Mouse (Mus musculus): ENCODE measurements at regions not wholly inside any gene's neighbourhood (a gene's known extent, or its start where the extent isn't known, plus 50 kb on each side); places are given as distances from the start of the nearest gene placed in this dataset.

DNA sequence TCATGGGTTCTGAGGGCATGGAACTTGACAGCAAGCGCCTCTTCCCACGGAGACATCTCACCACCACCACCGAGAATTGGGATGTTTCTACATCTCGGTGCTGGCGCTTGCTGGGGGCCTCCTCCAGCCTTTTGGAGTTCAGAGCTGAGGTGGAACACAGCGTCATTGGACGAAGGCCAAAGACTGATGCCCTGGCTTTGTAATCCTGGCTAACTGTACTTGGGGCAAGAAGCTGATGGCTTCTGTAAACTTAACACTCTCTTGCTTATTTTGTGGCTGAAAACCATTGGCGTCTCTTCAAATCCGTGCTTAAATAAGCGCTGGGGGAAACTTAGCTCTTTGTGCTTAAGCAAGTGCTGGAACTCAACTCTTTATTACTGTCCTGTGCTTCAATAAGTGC, 57.8 kb upstream of the Smndc1 start:
- Histone ChIP-seq H3K4me1 (ENCODE audit: control insufficient read depth in 1 of 2, insufficient read depth in 2 of 2) (peaks cover 50 to 81% of the 10 kb centered on the region in 2 experiments), H3K9ac (ENCODE audit: insufficient read depth, low read depth) (no peak overlapping the region), H3K27ac (ENCODE audit: insufficient read depth, low read depth) (no peak overlapping the region), H3K4me2 (ENCODE audit: insufficient read depth, low read depth, poor library complexity, severe bottlenecking) (no peak overlapping the region), H3K27me3 (replicated peaks) (no peaks in the 10 kb centered on the region), H3K36me3 (replicated peaks in 1 of 2; ENCODE audit: control insufficient read depth in 1 of 2, insufficient read depth in 1 of 2, low read length in 1 of 2) (peaks cover 0 to 2% of the 10 kb centered on the region in 2 experiments), H3K9me3 (replicated peaks; ENCODE audit: low read length) (no peaks in the 10 kb centered on the region), H3K4me3 (replicated peaks in 1 of 3; ENCODE audit: low read depth in 2 of 3, low read length in 2 of 3, poor library complexity in 1 of 3) (no peak overlapping the region), H3K79me2 (replicated peaks; ENCODE audit: control insufficient read depth, extremely low read depth, insufficient read depth, poor library complexity, severe bottlenecking) (no peaks in the 10 kb centered on the region)
- TF ChIP-seq MXI1 (IDR thresholded peaks at IDR 0.05; ENCODE audit: low read depth, low read length) (no peak), RAD21 (IDR thresholded peaks at IDR 0.05; ENCODE audit: low read depth, low read length) (no peak), POLR2A (IDR thresholded peaks at IDR 0.05; ENCODE audit: low read depth, low read length) (no peak), EP300 (IDR thresholded peaks at IDR 0.05; ENCODE audit: low read length) (no peak), CHD2 (IDR thresholded peaks at IDR 0.05; ENCODE audit: low read length) (no peak), USF1 (IDR thresholded peaks at IDR 0.05; ENCODE audit: low read depth, low read length) (no peak), UBTF (IDR thresholded peaks at IDR 0.05; ENCODE audit: low read depth, low read length) (no peak), ZMIZ1 (IDR thresholded peaks at IDR 0.05; ENCODE audit: low read depth, low read length) (no peak), HCFC1 (IDR thresholded peaks at IDR 0.05; ENCODE audit: low read depth, low read length) (no peak), SIN3A (IDR thresholded peaks at IDR 0.05; ENCODE audit: low read length) (no peak), NELFE (IDR thresholded peaks at IDR 0.05; ENCODE audit: low read depth, low read length) (no peak), JUN (IDR thresholded peaks at IDR 0.05; ENCODE audit: insufficient read depth, low read depth, low read length) (no peak), RCOR1 (conservative IDR thresholded peaks at IDR 0.05; ENCODE audit: low read depth, low read length) (no peak), JUND (conservative IDR thresholded peaks at IDR 0.05; ENCODE audit: low read depth, low read length) (no peak), GABPA (IDR thresholded peaks at IDR 0.05; ENCODE audit: insufficient replicate concordance, low read depth, low read length) (no peak), USF2 (conservative IDR thresholded peaks at IDR 0.05; ENCODE audit: low read depth, low read length) (no peak), ETS1 (conservative IDR thresholded peaks at IDR 0.05; ENCODE audit: low read depth, low read length) (no peak), POLR2AphosphoS2 (IDR thresholded peaks at IDR 0.05; ENCODE audit: low read depth, low read length) (no peak), NRF1 (IDR thresholded peaks at IDR 0.05; ENCODE audit: low read depth, low read length) (no peak), MAFK (IDR thresholded peaks at IDR 0.05; ENCODE audit: insufficient replicate concordance, low read length) (no peak)
- in situ Hi-C loops (cut with MboI; ENCODE audit: low pct_ligation_motif_present, low pct_unique_long_range_greater_than_20kb, low sequenced_read_pairs) = no loop called here
- DNase-seq (ENCODE audit: extremely low read depth) = no peak
- dilution Hi-C loops (cut with MboI; ENCODE audit: extremely low pct_ligation_motif_present, extremely low pct_unique_long_range_greater_than_20kb, low sequenced_read_pairs) = no loop called here

DNA sequence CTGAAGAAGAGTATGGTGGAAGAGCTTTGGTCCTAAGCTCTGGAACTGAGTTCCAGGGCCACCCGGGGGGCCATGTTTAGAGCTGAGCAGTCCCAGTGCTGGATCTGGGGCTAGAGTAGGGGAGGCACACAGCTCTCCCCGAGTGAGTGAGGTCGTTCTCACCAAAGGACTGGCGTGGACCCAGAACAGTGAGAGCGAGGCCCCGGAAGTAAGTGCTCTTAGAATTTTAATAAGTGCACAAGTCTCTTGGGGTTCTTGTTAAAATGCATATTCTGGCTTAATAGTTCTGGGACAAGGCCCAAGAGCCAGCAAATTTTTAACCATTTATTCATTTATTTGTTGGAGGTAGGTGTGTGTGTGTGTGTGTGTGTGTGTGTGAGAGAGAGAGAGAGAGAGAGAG, 57.4 kb upstream of the Smndc1 start:
- H3K4me1 ChIP-seq (ENCODE audit: control insufficient read depth in 1 of 2, insufficient read depth in 2 of 2) = peaks cover 53 to 83% of the 10 kb centered on the region in 2 experiments
- no peaks in the 10 kb centered on the region for H3K9me3 ChIP-seq (replicated peaks; ENCODE audit: low read length)
- TF ChIP-seq JUND (conservative IDR thresholded peaks at IDR 0.05; ENCODE audit: low read depth, low read length) = no peak
- TF ChIP-seq NELFE (IDR thresholded peaks at IDR 0.05; ENCODE audit: low read depth, low read length) = no peak
- TF ChIP-seq IRF4 (IDR thresholded peaks at IDR 0.05; ENCODE audit: low read depth, low read length) = no peak
- no peak for TF ChIP-seq RAD21 (IDR thresholded peaks at IDR 0.05; ENCODE audit: low read depth, low read length)
- TF ChIP-seq CTCF (conservative IDR thresholded peaks at IDR 0.05 in 1 of 2, IDR thresholded peaks at IDR 0.05 in 1 of 2; ENCODE audit: low read depth in 2 of 2, low read length in 2 of 2) = no peak
- TF ChIP-seq PAX5 (IDR thresholded peaks at IDR 0.05; ENCODE audit: low read length) = no peak
- TF ChIP-seq SIN3A (IDR thresholded peaks at IDR 0.05; ENCODE audit: low read length) = no peak
- TF ChIP-seq TBP (conservative IDR thresholded peaks at IDR 0.05; ENCODE audit: low read depth, low read length) = no peak
- no peak for TF ChIP-seq E2F4 (IDR thresholded peaks at IDR 0.05; ENCODE audit: insufficient replicate concordance, low read depth, low read length)
- no peak for TF ChIP-seq BHLHE40 (IDR thresholded peaks at IDR 0.05; ENCODE audit: low read depth, low read length)
- TF ChIP-seq GABPA (IDR thresholded peaks at IDR 0.05; ENCODE audit: insufficient replicate concordance, low read depth, low read length) = no peak
- no peak for TF ChIP-seq EP300 (IDR thresholded peaks at IDR 0.05; ENCODE audit: low read length)
- no peak for TF ChIP-seq MAFK (IDR thresholded peaks at IDR 0.05; ENCODE audit: insufficient replicate concordance, low read length)
- no peak for TF ChIP-seq MYC (IDR thresholded peaks at IDR 0.05; ENCODE audit: low read depth, low read length)
- no peak for TF ChIP-seq NRF1 (IDR thresholded peaks at IDR 0.05; ENCODE audit: low read depth, low read length)
- H3K4me2 ChIP-seq (ENCODE audit: insufficient read depth, low read depth, poor library complexity, severe bottlenecking) = no peak overlapping the region
- peaks cover 0 to 2% of the 10 kb centered on the region in 2 experiments for H3K36me3 ChIP-seq (replicated peaks in 1 of 2; ENCODE audit: control insufficient read depth in 1 of 2, insufficient read depth in 1 of 2, low read length in 1 of 2)
- no peaks in the 10 kb centered on the region for H3K79me2 ChIP-seq (replicated peaks; ENCODE audit: control insufficient read depth, extremely low read depth, insufficient read depth, poor library complexity, severe bottlenecking)
- in situ Hi-C loops (cut with MboI; ENCODE audit: low pct_ligation_motif_present, low pct_unique_long_range_greater_than_20kb, low sequenced_read_pairs) = no loop called here
- no peak overlapping the region for H3K27ac ChIP-seq (ENCODE audit: insufficient read depth, low read depth)
- H3K27me3 ChIP-seq (replicated peaks) = no peaks in the 10 kb centered on the region
- H3K4me3 ChIP-seq (replicated peaks in 1 of 3; ENCODE audit: low read depth in 2 of 3, low read length in 2 of 3, poor library complexity in 1 of 3) = peak overlapping the region in 1 of 3 experiments; percentile 34
- H3K9ac ChIP-seq (ENCODE audit: insufficient read depth, low read depth) = no peak overlapping the region
- dilution Hi-C loops (cut with MboI; ENCODE audit: extremely low pct_ligation_motif_present, extremely low pct_unique_long_range_greater_than_20kb, low sequenced_read_pairs) = no loop called here
- DNase-seq (ENCODE audit: extremely low read depth) = no peak
